Mouse (Mus musculus): ENCODE results near the gene Atp5b. TPM values are rescaled to one million over a fixed set of nuclear protein-coding genes. Genes with fewer than 3 reads are reported as not detected.
"Not testable (repeated sequence)": the region's sequence is repeated elsewhere in the genome, so short reads cannot be mapped to it uniquely, and the experiment has no call there.

Atp5b gene
- total RNA-seq, 2 experiments from 2014 or later: 1,628 to 1,633 TPM

GRCm38 (mm10) chr10:128080496-128080895, 2.6 kb upstream of the Atp5b start:
- DNase-seq (ENCODE audit: extremely low spot score in 1 of 2, low spot score in 2 of 2): no peak
- no peak overlapping the region for H3K4me3 ChIP-seq
- peak; percentile 55 for TF ChIP-seq CTCF (IDR thresholded peaks at IDR 0.05)
- intact Hi-C loops (cut with DNase I): no loop called here
- no peak overlapping the region for H3K27ac ChIP-seq

DNA sequence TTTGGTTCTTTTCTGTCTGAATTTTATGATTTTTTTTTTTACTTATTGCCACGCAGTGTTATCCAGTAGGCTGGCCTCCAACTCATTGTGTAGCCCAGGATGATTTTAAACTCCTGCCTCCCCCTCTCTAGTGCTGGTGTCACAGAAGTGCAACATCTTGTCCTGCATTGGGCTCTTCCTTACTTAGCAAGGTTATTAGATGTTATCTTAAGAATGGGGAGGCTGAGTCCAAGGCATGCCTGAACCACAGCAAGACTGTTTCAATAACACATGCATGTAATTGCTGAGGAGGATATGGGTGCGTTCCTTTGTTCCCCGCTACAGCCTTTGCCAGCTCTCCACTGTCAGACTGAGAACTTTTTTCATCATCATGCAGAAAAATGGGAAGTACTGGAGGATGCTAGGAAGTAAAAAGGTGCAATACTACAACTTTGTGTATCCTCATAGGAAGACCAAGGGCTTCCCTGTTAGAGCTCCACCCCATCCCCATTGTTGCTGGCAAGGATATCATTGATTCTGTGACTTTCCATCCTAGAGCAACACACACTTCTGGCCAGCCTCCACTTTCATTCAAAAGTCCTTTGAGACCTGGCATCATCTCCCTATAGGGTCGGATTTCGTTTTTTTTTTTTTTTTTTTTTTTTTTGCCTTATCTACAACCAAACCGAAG, 1.1 kb upstream of the Atp5b start:
- intact Hi-C loops (cut with DNase I): loop anchor here (2.0 kb wide), 1 partner anchor 47 kb away; the partner anchor contains the start of gene Naca
- no peak for TF ChIP-seq CTCF (IDR thresholded peaks at IDR 0.05)
- peak overlapping the region; percentile 98 for H3K27ac ChIP-seq

DNA sequence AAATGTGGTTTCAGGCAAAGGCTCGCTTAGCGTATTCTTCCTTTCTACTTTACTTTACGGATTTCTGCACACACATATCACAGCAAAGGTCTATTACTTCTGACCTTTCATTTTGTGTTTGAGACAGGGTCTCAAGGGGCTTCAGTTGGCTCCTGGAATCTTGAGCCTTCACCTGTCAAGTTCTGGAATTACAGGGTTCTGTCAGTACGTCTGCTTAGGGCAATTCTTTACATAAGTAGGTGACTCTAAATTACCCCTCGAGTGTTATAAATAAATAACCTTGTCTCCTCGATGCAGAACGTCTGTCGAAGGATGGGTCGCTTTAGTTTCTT, 630 bp upstream of the Atp5b start:
- Histone ChIP-seq H3K4me3 (peak overlapping the region; percentile 69), H3K27ac (peak overlapping the region; percentile 98)
- DNase-seq (ENCODE audit: extremely low spot score in 1 of 2, low spot score in 2 of 2): no peak
- intact Hi-C loops (cut with DNase I): loop anchor here (2.0 kb wide), 1 partner anchor 48 kb away; the partner anchor contains the start of gene Naca
- no peak for TF ChIP-seq CTCF (IDR thresholded peaks at IDR 0.05)

More for the DNA sequence above, 1.1 kb upstream of the Atp5b start:
- peak overlapping the region; percentile 69 for H3K4me3 ChIP-seq
- no peak for DNase-seq (ENCODE audit: extremely low spot score in 1 of 2, low spot score in 2 of 2)

DNA sequence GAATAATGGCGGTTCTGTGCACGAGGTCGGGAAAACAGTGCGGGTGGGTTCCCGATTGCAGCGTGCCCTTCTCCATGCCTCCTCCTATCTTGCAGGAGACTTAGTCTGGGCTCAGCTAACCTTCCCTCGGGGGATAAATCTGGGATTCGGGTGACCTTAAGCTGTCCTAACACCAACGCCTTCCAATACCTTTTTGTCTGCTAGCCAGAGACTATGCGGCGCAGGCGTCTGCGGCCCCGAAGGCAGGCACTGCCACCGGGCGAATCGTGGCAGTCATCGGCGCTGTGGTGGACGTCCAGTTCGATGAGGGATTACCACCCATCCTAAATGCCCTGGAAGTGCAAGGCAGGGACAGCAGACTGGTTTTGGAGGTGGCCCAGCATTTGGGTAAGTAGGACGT, 615 bp downstream of the Atp5b start:
- Histone ChIP-seq H3K4me3 (peak overlapping the region; percentile 85), H3K27ac (peak overlapping the region; percentile 99)
- TF ChIP-seq CTCF (IDR thresholded peaks at IDR 0.05): no peak
- intact Hi-C loops (cut with DNase I): loop anchor here (2.0 kb wide), 1 partner anchor 49 kb away; the partner anchor contains the start of gene Naca
- peak in 1 of 2 experiments; percentile 34 for DNase-seq (ENCODE audit: extremely low spot score in 1 of 2, low spot score in 2 of 2)

DNA sequence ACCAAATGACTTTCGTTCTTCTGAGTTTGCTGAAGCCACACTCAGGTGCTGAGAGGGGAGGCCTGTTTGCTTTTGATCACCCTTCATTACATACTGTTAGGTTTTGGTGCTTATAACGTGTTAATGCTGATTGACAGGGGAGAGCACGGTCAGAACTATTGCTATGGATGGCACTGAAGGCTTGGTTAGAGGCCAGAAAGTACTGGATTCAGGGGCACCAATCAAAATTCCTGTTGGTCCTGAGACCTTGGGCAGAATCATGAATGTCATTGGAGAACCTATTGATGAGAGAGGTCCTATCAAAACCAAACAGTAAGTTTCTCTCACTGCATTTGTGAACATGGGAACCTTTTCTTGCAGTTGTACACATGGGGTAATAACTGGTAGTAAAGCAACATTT, 1.1 kb downstream of the Atp5b start:
- Histone ChIP-seq H3K4me3 (peak overlapping the region; percentile 85), H3K27ac (peak overlapping the region; percentile 99)
- intact Hi-C loops (cut with DNase I): no loop called here
- DNase-seq (ENCODE audit: extremely low spot score in 1 of 2, low spot score in 2 of 2): no peak
- no peak for TF ChIP-seq CTCF (IDR thresholded peaks at IDR 0.05)

DNA sequence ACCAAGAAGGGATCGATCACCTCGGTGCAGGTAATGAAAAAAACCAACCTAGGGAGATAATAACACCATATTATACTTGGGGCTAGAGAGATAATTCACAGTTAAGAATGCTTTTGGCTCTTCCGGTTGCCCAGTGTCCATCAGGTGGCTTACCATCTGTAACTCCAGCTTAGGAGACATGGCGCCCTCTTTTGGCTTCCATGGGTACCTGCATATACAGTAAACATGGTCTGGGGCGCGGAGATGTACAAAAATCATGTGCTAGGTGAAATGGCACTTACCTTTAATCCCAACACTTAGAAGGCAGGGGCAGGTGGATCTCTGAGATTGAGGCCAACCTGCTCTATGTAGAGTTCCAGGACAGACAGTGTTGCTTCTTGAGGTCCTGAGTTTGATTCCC, 3.3 kb downstream of the Atp5b start:
- intact Hi-C loops (cut with DNase I): no loop called here

GRCm38 (mm10) chr10:128087216-128087615, 4.1 kb downstream of the Atp5b start:
- intact Hi-C loops (cut with DNase I); H3K27ac ChIP-seq; DNase-seq (ENCODE audit: extremely low spot score in 1 of 2, low spot score in 2 of 2); H3K4me3 ChIP-seq: not testable (repeated sequence)

More for the DNA sequence above, 3.3 kb downstream of the Atp5b start:
- peak; percentile 52 for TF ChIP-seq CTCF (IDR thresholded peaks at IDR 0.05)
- no peak overlapping the region for H3K4me3 ChIP-seq
- no peak for DNase-seq (ENCODE audit: extremely low spot score in 1 of 2, low spot score in 2 of 2)
- H3K27ac ChIP-seq: no peak overlapping the region

DNA sequence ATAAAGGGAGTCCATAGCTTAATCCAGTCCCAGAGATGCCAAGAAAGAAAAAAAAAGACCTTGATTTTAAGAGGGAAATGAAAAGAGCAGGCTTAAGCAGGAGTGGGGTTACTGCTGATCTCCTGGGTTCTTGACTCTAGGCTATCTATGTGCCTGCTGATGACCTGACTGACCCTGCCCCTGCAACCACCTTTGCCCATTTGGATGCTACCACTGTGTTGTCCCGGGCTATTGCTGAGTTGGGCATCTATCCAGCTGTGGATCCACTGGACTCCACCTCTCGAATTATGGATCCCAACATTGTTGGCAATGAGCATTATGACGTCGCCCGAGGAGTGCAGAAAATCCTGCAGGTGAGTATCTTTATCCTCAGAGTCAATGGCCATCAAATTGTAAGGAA, 5.1 kb downstream of the Atp5b start:
- Histone ChIP-seq H3K27ac (no peak overlapping the region), H3K4me3 (no peak overlapping the region)
- intact Hi-C loops (cut with DNase I): no loop called here
- TF ChIP-seq CTCF (IDR thresholded peaks at IDR 0.05): no peak
- no peak for DNase-seq (ENCODE audit: extremely low spot score in 1 of 2, low spot score in 2 of 2)

DNA sequence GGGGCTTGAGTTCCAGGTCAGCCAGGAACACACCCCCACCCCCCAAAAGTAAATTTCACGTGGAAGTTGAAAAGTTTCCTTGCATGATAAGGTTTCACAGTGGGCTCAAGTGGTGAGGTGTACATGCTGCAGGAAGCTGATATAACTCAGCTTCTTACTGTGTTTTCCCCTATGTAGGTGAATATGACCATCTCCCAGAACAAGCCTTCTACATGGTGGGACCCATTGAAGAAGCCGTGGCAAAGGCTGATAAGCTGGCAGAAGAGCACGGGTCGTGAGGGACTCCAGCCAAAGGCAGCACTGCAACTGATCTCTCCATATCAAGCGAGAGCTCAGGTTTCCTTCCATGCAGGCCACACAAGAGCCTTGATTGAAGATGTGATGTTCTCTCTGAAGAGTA, 6.8 kb downstream of the Atp5b start:
- DNase-seq (ENCODE audit: extremely low spot score in 1 of 2, low spot score in 2 of 2): no peak
- TF ChIP-seq CTCF (IDR thresholded peaks at IDR 0.05): no peak
- Histone ChIP-seq H3K27ac (no peak overlapping the region), H3K4me3 (no peak overlapping the region)
- intact Hi-C loops (cut with DNase I): loop anchor here (2.0 to 5.0 kb wide), 2 partner anchors 99 to 182 kb away; partner anchors contain the start of gene Stat2

GRCm38 (mm10) chr10:128090651-128091563, 7.8 kb downstream of the Atp5b start:
- peak overlapping the region; percentile 45 for H3K27ac ChIP-seq
- DNase-seq (ENCODE audit: extremely low spot score in 1 of 2, low spot score in 2 of 2): peak; percentile 80 to 84
- peak; percentile 73 for TF ChIP-seq CTCF (IDR thresholded peaks at IDR 0.05)
- intact Hi-C loops (cut with DNase I): loop anchor here (2.0 to 5.0 kb wide), 2 partner anchors 98 to 181 kb away; partner anchors contain the start of gene Stat2
- peak overlapping the region; percentile 87 for H3K4me3 ChIP-seq

- intact Hi-C loops (cut with DNase I): loop anchor here (2.0 to 5.0 kb wide), 2 partner anchors 97 to 180 kb away; partner anchors contain the start of gene Stat2
- H3K4me3 ChIP-seq: peak within 1 kb of the TSS; percentile 87
- TF ChIP-seq CTCF (IDR thresholded peaks at IDR 0.05): no peak
- peak in 1 of 2 experiments; percentile 27 for DNase-seq (ENCODE audit: extremely low spot score in 1 of 2, low spot score in 2 of 2)
- peak within 1 kb of the TSS; percentile 97 for H3K27ac ChIP-seq
These were observed 8.8 kb downstream of the Atp5b start, which contains the start of gene Baz2a for GRCm38 (mm10) chr10:128091564-128092505. Baz2a (plus strand) TSS chr10:128091577.
